Mouse (Mus musculus): Measurements from ENCODE around the gene Setd5. TPM values are rescaled to one million over a fixed set of nuclear protein-coding genes. Genes with fewer than 3 reads are reported as not detected.

Gene Setd5
- total RNA-seq, 2 experiments from 2014 or later: 34.3 to 42.0 TPM

- intact Hi-C loops (cut with DNase I): loop anchor here (2.0 to 5.0 kb wide), 2 partner anchors 36 to 59 kb away; no protein-coding TSS in a partner anchor
Measured at GRCm38 (mm10) chr6:113103765-113104164, 26.6 kb downstream of the Setd5 start.

GRCm38 (mm10) chr6:113109378-113109777, 32.2 kb downstream of the Setd5 start:
- intact Hi-C loops (cut with DNase I): no loop called here
- no peak for DNase-seq

More at GRCm38 (mm10) chr6:113103765-113104164, 26.6 kb downstream of the Setd5 start:
- peak; percentile 40 to 51 for DNase-seq

GRCm38 (mm10) chr6:113109956-113110355, 32.8 kb downstream of the Setd5 start:
- intact Hi-C loops (cut with DNase I): loop anchor here (5.0 to 10.0 kb wide), 2 partner anchors 38 to 415 kb away; partner anchors contain the start of gene Rad18
- DNase-seq: no peak

- intact Hi-C loops (cut with DNase I): no loop called here
- peak in 1 of 2 experiments; percentile 13 for DNase-seq
Measured at GRCm38 (mm10) chr6:113120806-113121205, 43.6 kb downstream of the Setd5 start.

- DNase-seq: no peak
- intact Hi-C loops (cut with DNase I): no loop called here
Measured at GRCm38 (mm10) chr6:113133360-113133759, 56.2 kb downstream of the Setd5 start.

GRCm38 (mm10) chr6:113141389-113142094, 64.4 kb downstream of the Setd5 start:
- DNase-seq: no peak
- intact Hi-C loops (cut with DNase I): loop anchor here (5.0 kb wide), 1 partner anchor 104 kb away; no protein-coding TSS in a partner anchor

GRCm38 (mm10) chr6:113144764-113145163, 67.6 kb downstream of the Setd5 start:
- intact Hi-C loops (cut with DNase I): loop anchor here (5.0 kb wide), 1 partner anchor 107 kb away; no protein-coding TSS in a partner anchor
- DNase-seq: no peak

GRCm38 (mm10) chr6:113145249-113145648, 68.1 kb downstream of the Setd5 start:
- no peak for DNase-seq
- intact Hi-C loops (cut with DNase I): no loop called here

- no peak for DNase-seq
- intact Hi-C loops (cut with DNase I): no loop called here
Measured at GRCm38 (mm10) chr6:113154071-113154470, 76.9 kb downstream of the Setd5 start.

GRCm38 (mm10) chr6:113154886-113155285, 77.7 kb downstream of the Setd5 start:
- DNase-seq: no peak
- intact Hi-C loops (cut with DNase I): no loop called here

- intact Hi-C loops (cut with DNase I): no loop called here
- DNase-seq: no peak
Measured at GRCm38 (mm10) chr6:113156064-113156463, 78.9 kb downstream of the Setd5 start.

- DNase-seq: no peak
- intact Hi-C loops (cut with DNase I): no loop called here
Measured at GRCm38 (mm10) chr6:113160106-113160505, 82.9 kb downstream of the Setd5 start.

GRCm38 (mm10) chr6:113161982-113162381, 84.8 kb downstream of the Setd5 start:
- intact Hi-C loops (cut with DNase I): no loop called here
- DNase-seq: no peak

- intact Hi-C loops (cut with DNase I): no loop called here
- no peak for DNase-seq
Measured at GRCm38 (mm10) chr6:113163513-113163912, 86.3 kb downstream of the Setd5 start.

- DNase-seq: peak; percentile 50 to 57
- intact Hi-C loops (cut with DNase I): no loop called here
Measured at GRCm38 (mm10) chr6:113166661-113167251, 89.6 kb downstream of the Setd5 start.

- intact Hi-C loops (cut with DNase I): no loop called here
- DNase-seq: no peak
Measured at GRCm38 (mm10) chr6:113168316-113168975, 91.3 kb downstream of the Setd5 start.

GRCm38 (mm10) chr6:113169852-113170251, 92.7 kb downstream of the Setd5 start:
- intact Hi-C loops (cut with DNase I): no loop called here
- no peak for DNase-seq

GRCm38 (mm10) chr6:113170651-113171050, 93.5 kb downstream of the Setd5 start:
- no peak for DNase-seq
- intact Hi-C loops (cut with DNase I): no loop called here

GRCm38 (mm10) chr6:113172011-113172410, 94.8 kb downstream of the Setd5 start:
- DNase-seq: no peak
- intact Hi-C loops (cut with DNase I): loop anchor here (1.0 kb wide), 1 partner anchor 130 kb away; no protein-coding TSS in a partner anchor

- intact Hi-C loops (cut with DNase I): loop anchor here (1.0 kb wide), 1 partner anchor 130 kb away; no protein-coding TSS in a partner anchor
- DNase-seq: peak; percentile 58 to 73
Measured at GRCm38 (mm10) chr6:113172568-113172967, 95.4 kb downstream of the Setd5 start.

GRCm38 (mm10) chr6:113175469-113175868, 98.3 kb downstream of the Setd5 start:
- no peak for DNase-seq
- intact Hi-C loops (cut with DNase I): no loop called here
